Mouse (Mus musculus): Measurements from ENCODE around the gene Kcnab2. TPM values are rescaled to one million over a fixed set of nuclear protein-coding genes. Genes with fewer than 3 reads are reported as not detected.

Kcnab2 gene
- polyA plus RNA-seq, 1 experiment from 2014 or later = 5.2 TPM

- Histone ChIP-seq H3K36me3 (no peaks in the 10 kb centered on the region), H3K4me3 (replicated peaks) (no peak overlapping the region), H3K4me2 (no peak overlapping the region), H3K4me1 (no peaks in the 10 kb centered on the region), H3K9me3 (no peaks in the 10 kb centered on the region), H3K9ac (no peak overlapping the region), H3K27ac (no peak overlapping the region), H3K27me3 (replicated peaks) (no peaks in the 10 kb centered on the region)
- ATAC-seq (ENCODE audit: insufficient read depth, low FRiP score, low read depth) = no peak
- WGBS = 72% methylated on average over 3 of the region's 3 CpGs
These were observed 65.1 kb downstream of the Kcnab2 start for GRCm38 (mm10) chr4:152412524-152413080.

- no peaks in the 10 kb centered on the region for H3K4me1 ChIP-seq
- H3K27ac ChIP-seq = no peak overlapping the region
- H3K27me3 ChIP-seq (replicated peaks) = no peaks in the 10 kb centered on the region
- no peaks in the 10 kb centered on the region for H3K36me3 ChIP-seq
- H3K9ac ChIP-seq = no peak overlapping the region
- no peak overlapping the region for H3K4me2 ChIP-seq
- WGBS = 77% methylated on average over 13 of the region's 13 CpGs
- no peaks in the 10 kb centered on the region for H3K9me3 ChIP-seq
- no peak for ATAC-seq (ENCODE audit: insufficient read depth, low FRiP score, low read depth)
- no peak overlapping the region for H3K4me3 ChIP-seq (replicated peaks)
These were observed 66.7 kb downstream of the Kcnab2 start for GRCm38 (mm10) chr4:152410961-152411360.

- Histone ChIP-seq H3K4me1 (no peaks in the 10 kb centered on the region), H3K27ac (no peak overlapping the region), H3K36me3 (no peaks in the 10 kb centered on the region), H3K9me3 (no peaks in the 10 kb centered on the region), H3K27me3 (replicated peaks) (no peaks in the 10 kb centered on the region), H3K9ac (no peak overlapping the region), H3K4me3 (replicated peaks) (no peak overlapping the region), H3K4me2 (no peak overlapping the region)
- 78% methylated on average over 8 of the region's 8 CpGs for WGBS
- ATAC-seq (ENCODE audit: insufficient read depth, low FRiP score, low read depth) = no peak
These were observed 71.1 kb downstream of the Kcnab2 start for GRCm38 (mm10) chr4:152406531-152406930.

GRCm38 (mm10) chr4:152405671-152406201 lies 71.9 kb downstream of the Kcnab2 start:
- H3K27ac ChIP-seq = no peak overlapping the region
- no peaks in the 10 kb centered on the region for H3K36me3 ChIP-seq
- H3K27me3 ChIP-seq (replicated peaks) = no peaks in the 10 kb centered on the region
- no peak overlapping the region for H3K4me2 ChIP-seq
- 71% methylated on average over 7 of the region's 7 CpGs for WGBS
- no peak overlapping the region for H3K4me3 ChIP-seq (replicated peaks)
- ATAC-seq (ENCODE audit: insufficient read depth, low FRiP score, low read depth) = no peak
- H3K4me1 ChIP-seq = no peaks in the 10 kb centered on the region
- no peaks in the 10 kb centered on the region for H3K9me3 ChIP-seq
- no peak overlapping the region for H3K9ac ChIP-seq

GRCm38 (mm10) chr4:152405143-152405542 lies 72.5 kb downstream of the Kcnab2 start:
- Histone ChIP-seq H3K36me3 (no peaks in the 10 kb centered on the region), H3K9ac (no peak overlapping the region), H3K4me1 (no peaks in the 10 kb centered on the region), H3K9me3 (no peaks in the 10 kb centered on the region), H3K27me3 (replicated peaks) (no peaks in the 10 kb centered on the region), H3K4me2 (no peak overlapping the region), H3K4me3 (replicated peaks) (no peak overlapping the region), H3K27ac (no peak overlapping the region)
- WGBS = 66% methylated on average over 6 of the region's 6 CpGs
- ATAC-seq (ENCODE audit: insufficient read depth, low FRiP score, low read depth) = no peak

- H3K4me3 ChIP-seq (replicated peaks) = no peak overlapping the region
- ATAC-seq (ENCODE audit: insufficient read depth, low FRiP score, low read depth) = no peak
- no peaks in the 10 kb centered on the region for H3K36me3 ChIP-seq
- no peaks in the 10 kb centered on the region for H3K27me3 ChIP-seq (replicated peaks)
- no peaks in the 10 kb centered on the region for H3K4me1 ChIP-seq
- H3K4me2 ChIP-seq = no peak overlapping the region
- no peak overlapping the region for H3K9ac ChIP-seq
- H3K9me3 ChIP-seq = no peaks in the 10 kb centered on the region
- 75% methylated on average over 3 of the region's 3 CpGs for WGBS
- H3K27ac ChIP-seq = no peak overlapping the region
These were observed 78.7 kb downstream of the Kcnab2 start for GRCm38 (mm10) chr4:152398926-152399325.

GRCm38 (mm10) chr4:152392627-152393026 lies 85.0 kb downstream of the Kcnab2 start:
- H3K9me3 ChIP-seq = no peaks in the 10 kb centered on the region
- no peak overlapping the region for H3K4me3 ChIP-seq (replicated peaks)
- H3K27me3 ChIP-seq (replicated peaks) = no peaks in the 10 kb centered on the region
- no peaks in the 10 kb centered on the region for H3K36me3 ChIP-seq
- H3K4me2 ChIP-seq = no peak overlapping the region
- no peak for ATAC-seq (ENCODE audit: insufficient read depth, low FRiP score, low read depth)
- no peak overlapping the region for H3K27ac ChIP-seq
- no peak overlapping the region for H3K9ac ChIP-seq
- 84% methylated on average over 17 of the region's 17 CpGs for WGBS
- no peaks in the 10 kb centered on the region for H3K4me1 ChIP-seq

GRCm38 (mm10) chr4:152392192-152392591 lies 85.5 kb downstream of the Kcnab2 start:
- no peaks in the 10 kb centered on the region for H3K27me3 ChIP-seq (replicated peaks)
- no peaks in the 10 kb centered on the region for H3K9me3 ChIP-seq
- no peak overlapping the region for H3K9ac ChIP-seq
- ATAC-seq (ENCODE audit: insufficient read depth, low FRiP score, low read depth) = no peak
- H3K27ac ChIP-seq = no peak overlapping the region
- H3K36me3 ChIP-seq = no peaks in the 10 kb centered on the region
- H3K4me3 ChIP-seq (replicated peaks) = no peak overlapping the region
- no peak overlapping the region for H3K4me2 ChIP-seq
- 81% methylated on average over 5 of the region's 5 CpGs for WGBS
- H3K4me1 ChIP-seq = no peaks in the 10 kb centered on the region

- 59% methylated on average over 16 of the region's 16 CpGs for WGBS
- no peak overlapping the region for H3K27ac ChIP-seq
- no peak overlapping the region for H3K9ac ChIP-seq
- no peak for ATAC-seq (ENCODE audit: insufficient read depth, low FRiP score, low read depth)
- no peaks in the 10 kb centered on the region for H3K9me3 ChIP-seq
- H3K36me3 ChIP-seq = no peaks in the 10 kb centered on the region
- H3K4me3 ChIP-seq (replicated peaks) = no peak overlapping the region
- no peaks in the 10 kb centered on the region for H3K27me3 ChIP-seq (replicated peaks)
- no peaks in the 10 kb centered on the region for H3K4me1 ChIP-seq
- no peak overlapping the region for H3K4me2 ChIP-seq
These were observed 92.0 kb downstream of the Kcnab2 start for GRCm38 (mm10) chr4:152385644-152386043.

- Histone ChIP-seq H3K9ac (no peak overlapping the region), H3K27me3 (replicated peaks) (0 out of 2 replicates have a peak, but pooled peaks cover 3% of the 10 kb centered on the region), H3K4me3 (replicated peaks) (no peak overlapping the region), H3K36me3 (no peaks in the 10 kb centered on the region), H3K27ac (no peak overlapping the region), H3K4me1 (no peaks in the 10 kb centered on the region), H3K4me2 (no peak overlapping the region), H3K9me3 (no peaks in the 10 kb centered on the region)
- 81% methylated on average over 17 of the region's 17 CpGs for WGBS
- ATAC-seq (ENCODE audit: insufficient read depth, low FRiP score, low read depth) = no peak
These were observed 95.0 kb downstream of the Kcnab2 start for GRCm38 (mm10) chr4:152382528-152383252.

- Histone ChIP-seq H3K27me3 (replicated peaks) (peaks cover 12% of the 10 kb centered on the region), H3K4me1 (peaks cover 8% of the 10 kb centered on the region; the same call in 1 of the 2 replicates), H3K27ac (no peak overlapping the region), H3K9me3 (no peaks in the 10 kb centered on the region), H3K36me3 (no peaks in the 10 kb centered on the region), H3K9ac (no peak overlapping the region), H3K4me3 (replicated peaks) (no peak overlapping the region), H3K4me2 (no peak overlapping the region)
- WGBS = 70% methylated on average over 7 of the region's 7 CpGs
- no peak for ATAC-seq (ENCODE audit: insufficient read depth, low FRiP score, low read depth)
These were observed 112.4 kb downstream of the Kcnab2 start for GRCm38 (mm10) chr4:152365228-152365627.

GRCm38 (mm10) chr4:152362180-152362579 lies 115.5 kb downstream of the Kcnab2 start:
- WGBS = 47% methylated on average over 9 of the region's 9 CpGs
- ATAC-seq (ENCODE audit: insufficient read depth, low FRiP score, low read depth) = no peak

More at GRCm38 (mm10) chr4:152362180-152362579, 115.5 kb downstream of the Kcnab2 start:
- Histone ChIP-seq H3K4me2 (no peak overlapping the region), H3K9me3 (no peaks in the 10 kb centered on the region), H3K27ac (no peak overlapping the region), H3K4me3 (replicated peaks) (no peak overlapping the region), H3K27me3 (replicated peaks) (peaks cover 18% of the 10 kb centered on the region), H3K4me1 (peaks cover 8% of the 10 kb centered on the region; the same call in 1 of the 2 replicates), H3K9ac (no peak overlapping the region), H3K36me3 (no peaks in the 10 kb centered on the region)

Data from stomach, embryonic 15.5 days (tissue).